Mouse (Mus musculus) CH12.LX (cell line): ENCODE results near the gene Aplp1. TPM values are rescaled to one million over a fixed set of nuclear protein-coding genes. Genes with fewer than 3 reads are reported as not detected.

Source experiments
- DNase-seq: peaks from one replicate; pipeline ENCODE4 v3.0.0-alpha.2; 2013; ENCODE audit errors: extremely low read depth
- H3K27ac ChIP-seq: 2 replicates; pipeline ENCODE4 v1.5.1; 2012; ENCODE audit warnings: low read depth, mild to moderate bottlenecking, control low read depth, moderate library complexity; ENCODE audit not compliant: insufficient read depth
- H3K27me3 ChIP-seq: replicated peaks from 2 replicates; pipeline ENCODE3; 2012; ENCODE audit warnings: inconsistent platforms
- H3K36me3 ChIP-seq, 2 experiments: replicated peaks in 1 of 2; 2 replicates each; pipeline versions ENCODE3 to v1.6.1; 2012; ENCODE audit warnings: inconsistent platforms in 1 of 2, low read length in 1 of 2, mild to moderate bottlenecking in 1 of 2, mixed read lengths in 1 of 2, moderate library complexity in 1 of 2; ENCODE audit not compliant: control insufficient read depth in 1 of 2, insufficient read depth in 1 of 2
- H3K4me1 ChIP-seq, 2 experiments: 2 replicates each; pipeline ENCODE4 v1.6.1; 2012; ENCODE audit warnings: inconsistent platforms in 1 of 2, moderate library complexity in 1 of 2; ENCODE audit not compliant: insufficient read depth in 2 of 2, control insufficient read depth in 1 of 2
- H3K4me2 ChIP-seq: 2 replicates; pipeline ENCODE4 v1.6.1; 2012; ENCODE audit warnings: low read depth, mild to moderate bottlenecking, control low read depth; ENCODE audit not compliant: poor library complexity, insufficient read depth, severe bottlenecking
- H3K4me3 ChIP-seq, 3 experiments: fragments of 150-350 bp in 1 of 3; sonication (generic) in 1 of 3; replicated peaks in 1 of 3; 2 replicates each; pipeline versions ENCODE3 to v1.5.1; 2011 to 2012; ENCODE audit warnings: low read depth in 2 of 3, low read length in 2 of 3, mild to moderate bottlenecking in 2 of 3, moderate library complexity in 2 of 3, control low read depth in 1 of 3, improper control_type of control experiment in 1 of 3, inconsistent platforms in 1 of 3, mixed read lengths in 1 of 3; ENCODE audit not compliant: poor library complexity in 1 of 3
- H3K79me2 ChIP-seq: replicated peaks from 2 replicates; pipeline ENCODE4 v1.6.1; 2012; ENCODE audit warnings: mild to moderate bottlenecking, moderate library complexity; ENCODE audit not compliant: control insufficient read depth, poor library complexity, insufficient read depth, severe bottlenecking; ENCODE audit errors: extremely low read depth
- H3K9ac ChIP-seq: 2 replicates; pipeline ENCODE4 v1.6.1; 2012; ENCODE audit warnings: low read depth, mild to moderate bottlenecking, control low read depth, moderate library complexity; ENCODE audit not compliant: insufficient read depth
- H3K9me3 ChIP-seq: replicated peaks from 2 replicates; pipeline ENCODE3; 2012; ENCODE audit warnings: low read length, inconsistent platforms, mixed read lengths
- BHLHE40 ChIP-seq: IDR thresholded peaks from 2 replicates; pipeline ENCODE4 v1.6.1; 2011; ENCODE audit warnings: mild to moderate bottlenecking, low read depth, low read length, improper control_type of control experiment
- CHD1 ChIP-seq: IDR thresholded peaks from 2 replicates; pipeline ENCODE4 v1.6.1; 2012; ENCODE audit warnings: low read depth, low read length, improper control_type of control experiment, inconsistent platforms
- CHD2 ChIP-seq: IDR thresholded peaks from 2 replicates; pipeline ENCODE4 v1.6.1; 2011; ENCODE audit warnings: low read length, improper control_type of control experiment
- E2F4 ChIP-seq: IDR thresholded peaks from 2 replicates; pipeline ENCODE4 v1.6.1; 2011; ENCODE audit warnings: low read depth, low read length, improper control_type of control experiment; ENCODE audit not compliant: insufficient replicate concordance
- EP300 ChIP-seq: IDR thresholded peaks from 2 replicates; pipeline ENCODE4 v1.6.1; 2011; ENCODE audit warnings: low read length, improper control_type of control experiment
- HCFC1 ChIP-seq: IDR thresholded peaks from 2 replicates; pipeline ENCODE4 v1.6.1; 2012; ENCODE audit warnings: low read depth, mild to moderate bottlenecking, inconsistent platforms, low read length, improper control_type of control experiment
- IRF4 ChIP-seq: IDR thresholded peaks from 2 replicates; pipeline ENCODE4 v1.6.1; 2014; ENCODE audit warnings: low read depth, mild to moderate bottlenecking, inconsistent platforms, low read length, improper control_type of control experiment
- JUN ChIP-seq: IDR thresholded peaks from 2 replicates; pipeline ENCODE4 v1.6.1; 2011; ENCODE audit warnings: low read depth, mild to moderate bottlenecking, low read length, improper control_type of control experiment, moderate library complexity; ENCODE audit not compliant: insufficient read depth
- KAT2A ChIP-seq: IDR thresholded peaks from 2 replicates; pipeline ENCODE4 v1.6.1; 2012; ENCODE audit warnings: low read length, improper control_type of control experiment, inconsistent platforms; ENCODE audit not compliant: insufficient replicate concordance
- MAX ChIP-seq: IDR thresholded peaks from 2 replicates; pipeline ENCODE4 v1.6.1; 2011; ENCODE audit warnings: low read length, improper control_type of control experiment
- MEF2A ChIP-seq: IDR thresholded peaks from 2 replicates; pipeline ENCODE4 v1.6.1; 2014; ENCODE audit warnings: low read depth, mild to moderate bottlenecking, inconsistent platforms, low read length, improper control_type of control experiment, borderline replicate concordance
- MYC ChIP-seq: IDR thresholded peaks from 2 replicates; pipeline ENCODE4 v1.6.1; 2011; ENCODE audit warnings: low read depth, mild to moderate bottlenecking, improper control_type of control experiment, low read length
- NRF1 ChIP-seq: IDR thresholded peaks from 2 replicates; pipeline ENCODE4 v1.6.1; 2014; ENCODE audit warnings: low read depth, mild to moderate bottlenecking, inconsistent platforms, low read length, improper control_type of control experiment, moderate library complexity
- SIN3A ChIP-seq: IDR thresholded peaks from 2 replicates; pipeline ENCODE4 v1.6.1; 2012; ENCODE audit warnings: low read length, improper control_type of control experiment, inconsistent platforms
- USF1 ChIP-seq: IDR thresholded peaks from 2 replicates; pipeline ENCODE4 v1.6.1; 2014; ENCODE audit warnings: low read depth, mild to moderate bottlenecking, inconsistent platforms, low read length, improper control_type of control experiment
- ZC3H11A ChIP-seq: IDR thresholded peaks from 2 replicates; pipeline ENCODE4 v1.6.1; 2012; ENCODE audit warnings: low read depth, mild to moderate bottlenecking, inconsistent platforms, low read length, improper control_type of control experiment
- ZKSCAN1 ChIP-seq: IDR thresholded peaks from 2 replicates; pipeline ENCODE4 v1.6.1; 2012; ENCODE audit warnings: low read depth, inconsistent platforms, low read length, improper control_type of control experiment, borderline replicate concordance
- ZMIZ1 ChIP-seq: IDR thresholded peaks from 2 replicates; pipeline ENCODE4 v1.6.1; 2012; ENCODE audit warnings: low read depth, mild to moderate bottlenecking, inconsistent platforms, low read length, improper control_type of control experiment
- ZNF384 ChIP-seq: IDR thresholded peaks from 2 replicates; pipeline ENCODE4 v1.6.1; 2012; ENCODE audit warnings: low read depth, low read length, improper control_type of control experiment, inconsistent platforms
- dilution Hi-C: fragments of 300-500 bp; cut with MboI; formaldehyde crosslinking; loops from 2 replicates; pipeline ENCODE4 v1.14.3; 2020; ENCODE audit warnings: low sequenced_read_pairs; ENCODE audit not compliant: extremely low pct_unique_long_range_greater_than_20kb, extremely low pct_ligation_motif_present
- in situ Hi-C: fragments of 300-500 bp; cut with MboI; formaldehyde crosslinking; loops from 3 replicates; pipeline ENCODE4 v1.14.3; 2019; ENCODE audit warnings: low sequenced_read_pairs, low pct_ligation_motif_present, low pct_unique_long_range_greater_than_20kb, mixed read lengths
- polyA plus RNA-seq: library from polyadenylated mRNA; unstranded; fragments of >175 nt; gene quantifications from 2 replicates; pipeline ENCODE4 v1.2.1, GENCODE M21; 2012; ENCODE audit warnings: low read depth; ENCODE audit not compliant: insufficient read length
- total RNA-seq, 2 experiments: library from RNA; depleted of rRNA; stranded (reverse); fragments of 300-350 nt in 1 of 2; fragments of >200 nt in 1 of 2; gene quantifications; 2 replicates each; pipeline ENCODE4 v1.2.3; 2012 to 2014

Gene Aplp1
- total and polyA plus RNA-seq, 3 experiments, result 0.10 to 0.93 TPM; not detected in 1

GRCm38 (mm10) chr7:30457629-30458330 lies 12.4 kb upstream of the Aplp1 start, which contains the start of the genes Kirrel2 and Nphs1:
Gene Kirrel2, minus strand, starts transcription at chr7:30457690.
Gene Nphs1, plus strand, starts transcription at chr7:30458315.
- Histone ChIP-seq H3K79me2 (no peaks in the 10 kb centered on the region), H3K4me1 (peaks cover 16 to 31% of the 10 kb centered on the region in 2 experiments), H3K27ac (no peak within 1 kb of the TSS), H3K4me2 (peak within 1 kb of the TSS; percentile 39; the same call in 1 of the 2 replicates), H3K4me3 (no peak within 1 kb of the TSS), H3K36me3 (no peaks in the 10 kb centered on the region), H3K9me3 (no peaks in the 10 kb centered on the region), H3K9ac (no peak within 1 kb of the TSS), H3K27me3 (peaks cover 97% of the 10 kb centered on the region)
- DNase-seq, result peak; percentile 28
- dilution Hi-C loops (no loop called here), in situ Hi-C loops (no loop called here)
- TF ChIP-seq CHD2, result no peak
- TF ChIP-seq ZC3H11A, result no peak
- no peak for TF ChIP-seq KAT2A
- no peak for TF ChIP-seq ZNF384
- TF ChIP-seq NRF1, result no peak
- TF ChIP-seq MYC, result no peak
- TF ChIP-seq JUN, result no peak
- TF ChIP-seq IRF4, result 0 out of 2 replicates have a peak, but pooled peaks have one; percentile 34
- no peak for TF ChIP-seq CHD1
- no peak for TF ChIP-seq SIN3A
- peak; percentile 26; the same call in 1 of the 2 replicates for TF ChIP-seq EP300
- TF ChIP-seq HCFC1, result no peak
- TF ChIP-seq USF1, result no peak
- no peak for TF ChIP-seq MEF2A
- no peak for TF ChIP-seq MAX

GRCm38 (mm10) chr7:30456911-30457628 lies 11.7 kb upstream of the Aplp1 start:
- dilution Hi-C loops, result no loop called here
- Histone ChIP-seq H3K27ac (no peak overlapping the region), H3K4me3 (no peak overlapping the region), H3K36me3 (no peaks in the 10 kb centered on the region), H3K4me1 (peaks cover 16 to 31% of the 10 kb centered on the region in 2 experiments), H3K9ac (no peak overlapping the region), H3K4me2 (peak overlapping the region; percentile 39; the same call in 1 of the 2 replicates), H3K27me3 (peaks cover 96% of the 10 kb centered on the region), H3K79me2 (no peaks in the 10 kb centered on the region), H3K9me3 (no peaks in the 10 kb centered on the region)
- in situ Hi-C loops, result no loop called here
- no peak for TF ChIP-seq IRF4
- no peak for TF ChIP-seq E2F4
- TF ChIP-seq ZKSCAN1, result no peak
- no peak for TF ChIP-seq USF1
- TF ChIP-seq MEF2A, result no peak
- no peak for TF ChIP-seq BHLHE40
- no peak for TF ChIP-seq ZMIZ1
- TF ChIP-seq SIN3A, result no peak
- DNase-seq, result no peak
